Mouse (Mus musculus) liver, adult 2 months (tissue): ENCODE measurements around the gene Zmym4.

Source experiments
- CTCF ChIP-seq: fragments of 200-500 bp; IDR thresholded peaks from 2 replicates; pipeline ENCODE4 v1.5.1; 2011; ENCODE audit warnings: low read depth, low read length, control low read depth
- POLR2A ChIP-seq: fragments of 200-500 bp; IDR thresholded peaks from 2 replicates; pipeline ENCODE4 v1.6.1; 2011; ENCODE audit warnings: low read length, control low read depth; ENCODE audit not compliant: insufficient read depth; ENCODE audit errors: extremely low read depth

GRCm38 (mm10) chr4:126977467-126977866, 9.5 kb upstream of the Zmym4 start:
- TF ChIP-seq CTCF (peak; percentile 43), POLR2A (no peak)
